Mouse (Mus musculus) lung, postnatal 0 days (tissue): ENCODE measurements around the gene Brd7.

Experiments used
- CTCF ChIP-seq: IDR thresholded peaks from 2 replicates; pipeline ENCODE4 v1.5.1; 2016; ENCODE audit warnings: antibody characterized with exemption, mild to moderate bottlenecking
- EP300 ChIP-seq: IDR thresholded peaks from 2 replicates; pipeline ENCODE4 v1.6.1; 2016; ENCODE audit warnings: antibody characterized with exemption, mild to moderate bottlenecking, control low read depth

DNA sequence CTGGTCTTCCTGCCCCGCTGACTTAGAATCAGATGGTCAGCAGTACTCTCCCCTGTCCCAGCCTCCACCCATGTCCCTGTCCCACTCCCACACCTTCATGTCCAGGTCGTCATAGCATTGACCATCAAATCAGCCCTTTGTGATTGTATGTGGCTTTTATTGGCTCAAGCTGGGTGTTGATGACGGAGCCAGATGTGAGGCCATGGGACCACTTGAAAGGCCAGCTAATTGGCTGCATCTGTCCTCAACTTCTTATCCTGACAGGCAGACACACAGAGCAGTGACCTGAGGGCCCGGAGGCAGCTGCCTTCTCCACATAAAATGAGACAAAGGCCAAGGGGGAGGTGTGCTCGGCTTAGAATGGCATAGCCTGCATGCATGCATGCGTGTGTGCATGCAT is 49.5 kb upstream of the Brd7 start:
- TF ChIP-seq CTCF (no peak), EP300 (no peak)
